Mouse (Mus musculus) myocyte (in vitro differentiated cells): Measurements from ENCODE around the gene Cuedc1. TPM values are rescaled to one million over a fixed set of nuclear protein-coding genes. Genes with fewer than 3 reads are reported as not detected.
"Not testable (repeated sequence)": the region's sequence is repeated elsewhere in the genome, so short reads cannot be mapped to it uniquely, and the experiment has no call there.

Experiments used
- H3K27me3 ChIP-seq: one replicate; pipeline ENCODE4 v1.6.1; 2011; ENCODE audit not compliant: control insufficient read depth, insufficient read depth, insufficient read length
- H3K36me3 ChIP-seq: one replicate; pipeline ENCODE4 v1.6.1; 2011; ENCODE audit not compliant: control insufficient read depth, insufficient read depth
- H3K4me2 ChIP-seq: one replicate; pipeline ENCODE4 v1.6.1; 2011; ENCODE audit warnings: low read depth, control low read depth
- H3K4me3 ChIP-seq: one replicate; pipeline ENCODE4 v1.5.1; 2011; ENCODE audit warnings: mild to moderate bottlenecking, control low read depth, moderate library complexity
- H3K79me2 ChIP-seq: one replicate; pipeline ENCODE4 v1.6.1; 2011; ENCODE audit not compliant: control insufficient read depth, insufficient read depth
- H3ac ChIP-seq: one replicate; pipeline ENCODE4 v1.6.1; 2011; ENCODE audit not compliant: control insufficient read depth, insufficient read length
- CEBPB ChIP-seq: IDR thresholded peaks from 2 replicates; pipeline ENCODE4 v1.6.1; 2011; ENCODE audit warnings: mild to moderate bottlenecking, moderate library complexity; ENCODE audit not compliant: poor library complexity, insufficient read depth, severe bottlenecking
- E2F4 ChIP-seq: IDR thresholded peaks from one replicate; pipeline ENCODE4 v1.6.1; 2011; ENCODE audit warnings: mild to moderate bottlenecking, control low read depth, moderate library complexity; ENCODE audit not compliant: insufficient read depth
- MAX ChIP-seq: IDR thresholded peaks from one replicate; pipeline ENCODE4 v1.6.1; 2011; ENCODE audit warnings: low read depth, mild to moderate bottlenecking, control low read depth
- MYOD1 ChIP-seq, 3 experiments: IDR thresholded peaks; one replicate each; pipeline ENCODE4 v1.6.1; 2011; ENCODE audit warnings: control low read depth in 2 of 3, low read depth in 2 of 3, mild to moderate bottlenecking in 2 of 3, moderate library complexity in 1 of 3; ENCODE audit not compliant: insufficient read length in 2 of 3, control insufficient read depth in 1 of 3
- MYOG ChIP-seq, 3 experiments: IDR thresholded peaks; one replicate each; pipeline ENCODE4 v1.6.1; 2011; ENCODE audit warnings: control low read depth in 2 of 3, low read depth in 2 of 3, mild to moderate bottlenecking in 2 of 3; ENCODE audit not compliant: insufficient read length in 2 of 3, control insufficient read depth in 1 of 3, insufficient read depth in 1 of 3
- POLR2A ChIP-seq: IDR thresholded peaks from one replicate; pipeline ENCODE4 v1.6.1; 2011; ENCODE audit warnings: low read depth, mild to moderate bottlenecking, control low read depth, moderate library complexity; ENCODE audit not compliant: insufficient read length
- POLR2AphosphoS2 ChIP-seq: IDR thresholded peaks from one replicate; pipeline ENCODE4 v1.6.1; 2011; ENCODE audit warnings: low read depth, control low read depth; ENCODE audit not compliant: insufficient read length
- REST ChIP-seq: IDR thresholded peaks from one replicate; pipeline ENCODE4 v1.6.1; 2011; ENCODE audit warnings: mild to moderate bottlenecking, control low read depth, moderate library complexity; ENCODE audit not compliant: insufficient read depth, insufficient read length
- SRF ChIP-seq: IDR thresholded peaks from one replicate; pipeline ENCODE4 v1.6.1; 2011; ENCODE audit warnings: low read depth; ENCODE audit not compliant: control insufficient read depth, insufficient read length
- TCF12 ChIP-seq: IDR thresholded peaks from one replicate; pipeline ENCODE4 v1.6.1; 2011; ENCODE audit warnings: mild to moderate bottlenecking, control low read depth; ENCODE audit not compliant: poor library complexity, insufficient read depth, severe bottlenecking
- TCF3 ChIP-seq: IDR thresholded peaks from one replicate; pipeline ENCODE4 v1.6.1; 2011; ENCODE audit warnings: low read depth, control low read depth; ENCODE audit not compliant: insufficient read length
- USF1 ChIP-seq: IDR thresholded peaks from one replicate; pipeline ENCODE4 v1.6.1; 2011; ENCODE audit warnings: low read depth, mild to moderate bottlenecking, control low read depth, moderate library complexity
- polyA plus RNA-seq: library from polyadenylated mRNA; unstranded; fragments of >200 nt; fragmentation: generic; extraction: Trizol; gene quantifications from one replicate; pipeline ENCODE4 v1.2.1, GENCODE M21; 2012; ENCODE audit warnings: missing spikeins

Cuedc1 gene
- polyA plus RNA-seq, 1 experiment = 40.8 TPM

DNA sequence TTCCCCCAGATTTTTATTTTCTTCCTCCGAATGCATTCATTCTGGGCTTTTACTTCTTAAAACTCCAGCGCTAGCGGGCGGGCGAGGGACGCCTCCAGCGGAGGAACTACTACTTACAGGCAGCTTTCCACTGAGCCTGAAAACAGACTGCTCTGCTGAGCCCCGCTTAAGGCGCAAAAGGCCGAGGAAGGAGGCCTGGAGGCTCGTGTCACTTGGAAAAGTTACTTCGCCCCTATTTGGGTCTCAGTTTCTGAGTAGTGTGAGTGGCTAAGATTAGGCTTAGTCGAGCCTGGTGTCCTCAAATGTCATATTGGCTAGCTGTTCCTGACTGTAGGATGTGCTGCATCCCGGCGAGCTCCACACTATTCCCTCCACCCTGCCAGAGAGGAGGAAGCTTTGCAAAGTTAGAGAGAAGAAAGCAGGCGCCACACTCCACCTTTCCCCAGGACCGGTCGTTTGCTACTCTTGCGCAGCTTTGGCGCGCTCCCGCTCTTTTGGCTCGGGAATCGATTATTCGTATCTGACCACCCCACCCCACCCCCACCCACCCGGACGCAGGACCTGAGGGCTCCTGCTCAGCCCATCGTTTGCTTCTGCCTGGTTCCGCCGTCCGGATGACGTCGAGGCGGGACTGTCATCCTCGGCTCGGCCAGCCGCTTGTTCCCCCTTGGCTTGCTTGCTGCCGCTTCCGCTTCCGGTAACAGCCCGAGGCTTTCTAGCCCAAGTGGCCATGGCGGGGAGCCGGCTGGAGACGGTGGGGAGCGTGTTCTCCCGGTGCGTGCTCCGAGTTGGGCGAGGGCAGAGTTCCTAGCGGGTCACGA lies 106.1 kb downstream of the Cuedc1 start, which contains the start of gene Mrps23:
Gene Mrps23, plus strand, starts transcription at position 677 of the 821 bp plus-strand sequence.
- H3K27me3 ChIP-seq = no peaks in the 10 kb centered on the region
- H3K4me3 ChIP-seq = peak within 1 kb of the TSS; percentile 96
- H3K4me2 ChIP-seq = peak within 1 kb of the TSS; percentile 83
- peak within 1 kb of the TSS; percentile 34 for H3ac ChIP-seq
- TF ChIP-seq TCF12 = no peak
- no peak for TF ChIP-seq MAX
- no peak for TF ChIP-seq E2F4
- TF ChIP-seq POLR2AphosphoS2 = peak; percentile 92
- TF ChIP-seq POLR2A = peak; percentile 96
- peak; percentile 79 for TF ChIP-seq SRF
- no peak for TF ChIP-seq USF1
- no peak for TF ChIP-seq REST
- no peak for TF ChIP-seq CEBPB
- peak in 2 of 3 experiments; percentile 15 to 40 for TF ChIP-seq MYOG (IDR thresholded peaks at IDR 0.05; ENCODE audit: control insufficient read depth in 1 of 3, insufficient read depth in 1 of 3, insufficient read length in 2 of 3, low read depth in 2 of 3)
- peak in 2 of 3 experiments; percentile 22 to 29 for TF ChIP-seq MYOD1 (IDR thresholded peaks at IDR 0.05; ENCODE audit: control insufficient read depth in 1 of 3, insufficient read length in 2 of 3, low read depth in 2 of 3)
- TF ChIP-seq TCF3 = no peak
- peaks cover 13% of the 10 kb centered on the region for H3K79me2 ChIP-seq
- no peaks in the 10 kb centered on the region for H3K36me3 ChIP-seq

DNA sequence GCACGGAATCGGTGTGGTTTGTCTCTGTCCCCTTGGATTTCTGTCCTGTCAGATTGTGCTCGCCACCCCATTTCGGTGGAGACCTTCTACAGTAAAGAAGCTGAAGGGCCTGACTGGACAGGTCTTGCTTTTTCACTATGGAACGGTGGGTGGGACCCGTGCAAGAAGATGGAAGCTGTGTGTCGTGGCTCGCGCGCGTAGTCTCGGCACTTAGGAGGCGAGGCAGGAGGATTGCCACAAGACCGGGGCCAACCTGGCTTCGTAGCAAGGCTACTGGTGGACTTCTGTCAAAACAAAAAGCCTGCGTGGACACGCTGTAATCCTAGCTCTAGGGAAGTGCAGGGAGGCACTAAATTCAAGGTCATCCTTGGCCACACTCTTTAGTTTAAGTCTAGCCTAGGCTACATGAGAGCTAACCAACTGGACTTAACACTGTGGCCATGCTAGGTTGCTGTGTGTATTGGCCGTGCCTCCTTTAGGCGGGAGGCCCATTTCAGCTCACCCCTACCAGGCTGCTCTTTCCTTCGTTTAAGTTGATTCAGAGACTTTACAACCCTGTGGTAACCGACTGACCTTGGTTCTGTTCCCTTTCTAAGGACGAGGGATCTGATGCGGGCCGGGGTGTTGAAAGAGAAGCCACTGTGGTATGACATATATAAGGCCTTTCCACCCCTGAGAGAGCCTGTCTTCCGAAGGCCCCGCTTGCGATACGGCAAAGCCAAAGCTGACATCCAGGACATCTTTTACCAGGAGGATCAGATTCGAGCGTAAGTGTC lies 106.9 kb downstream of the Cuedc1 start:
- peaks cover 13% of the 10 kb centered on the region for H3K79me2 ChIP-seq
- peak overlapping the region; percentile 34 for H3ac ChIP-seq
- H3K27me3 ChIP-seq = no peaks in the 10 kb centered on the region
- peak overlapping the region; percentile 83 for H3K4me2 ChIP-seq
- peaks cover 3% of the 10 kb centered on the region for H3K36me3 ChIP-seq
- H3K4me3 ChIP-seq = peak overlapping the region; percentile 96
- TF ChIP-seq TCF12 = no peak
- no peak for TF ChIP-seq POLR2AphosphoS2
- TF ChIP-seq REST = no peak
- TF ChIP-seq E2F4 = no peak
- TF ChIP-seq MYOD1 (IDR thresholded peaks at IDR 0.05; ENCODE audit: control insufficient read depth in 1 of 3, insufficient read length in 2 of 3, low read depth in 2 of 3) = no peak
- no peak for TF ChIP-seq MYOG (IDR thresholded peaks at IDR 0.05; ENCODE audit: control insufficient read depth in 1 of 3, insufficient read depth in 1 of 3, insufficient read length in 2 of 3, low read depth in 2 of 3)
- TF ChIP-seq POLR2A = no peak
- TF ChIP-seq USF1 = no peak
- TF ChIP-seq SRF = no peak
- TF ChIP-seq CEBPB = no peak
- no peak for TF ChIP-seq TCF3
- no peak for TF ChIP-seq MAX

- peaks cover 13% of the 10 kb centered on the region for H3K79me2 ChIP-seq
Observed at GRCm38 (mm10) chr11:88206576-88206975, 108.7 kb downstream of the Cuedc1 start.

GRCm38 (mm10) chr11:88207697-88208096 lies 109.8 kb downstream of the Cuedc1 start:
- no peak overlapping the region for H3K4me2 ChIP-seq
- H3ac ChIP-seq = no peak overlapping the region
- H3K4me3 ChIP-seq = no peak overlapping the region
- peaks cover 13% of the 10 kb centered on the region for H3K79me2 ChIP-seq
- peaks cover 10% of the 10 kb centered on the region for H3K36me3 ChIP-seq
- no peaks in the 10 kb centered on the region for H3K27me3 ChIP-seq
- TF ChIP-seq POLR2A (no peak), TCF12 (no peak), POLR2AphosphoS2 (no peak), MYOD1 (IDR thresholded peaks at IDR 0.05; ENCODE audit: control insufficient read depth in 1 of 3, insufficient read length in 2 of 3, low read depth in 2 of 3) (no peak), SRF (no peak), E2F4 (no peak)

More at GRCm38 (mm10) chr11:88206576-88206975, 108.7 kb downstream of the Cuedc1 start:
- H3K4me2 ChIP-seq, H3K36me3 ChIP-seq, H3ac ChIP-seq, H3K27me3 ChIP-seq, H3K4me3 ChIP-seq: not testable (repeated sequence)
